Mouse (Mus musculus): ENCODE measurements around the gene Apopt1.
A peak's percentile ranks its signal among the peaks of the same experiment; 100 is the strongest.

Apopt1 gene

DNA sequence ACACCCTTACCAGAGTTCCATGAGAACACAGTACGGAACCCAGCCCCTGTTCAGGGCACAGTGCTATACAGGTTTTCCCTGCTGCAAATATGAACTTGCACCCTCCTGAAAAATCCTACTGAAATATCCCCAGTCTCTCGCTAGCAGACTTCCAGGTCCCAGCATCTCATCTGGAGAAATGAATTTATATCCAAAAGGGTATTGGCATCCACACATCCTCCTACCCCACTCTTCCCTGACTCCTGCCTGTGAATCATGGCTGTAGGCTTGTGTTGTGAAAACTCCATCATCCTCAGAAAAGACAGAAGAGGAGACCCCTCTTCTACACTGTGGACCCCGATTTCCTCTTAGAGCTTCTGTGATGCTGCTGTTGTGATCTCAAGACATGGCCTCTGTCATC, 37.7 kb downstream of the Apopt1 start:
- DNase-seq: no peak

GRCm38 (mm10) chr12:111752491-111752890, 39.4 kb downstream of the Apopt1 start:
- DNase-seq: no peak

GRCm38 (mm10) chr12:111753347-111753746, 40.3 kb downstream of the Apopt1 start:
- DNase-seq: no peak

DNA sequence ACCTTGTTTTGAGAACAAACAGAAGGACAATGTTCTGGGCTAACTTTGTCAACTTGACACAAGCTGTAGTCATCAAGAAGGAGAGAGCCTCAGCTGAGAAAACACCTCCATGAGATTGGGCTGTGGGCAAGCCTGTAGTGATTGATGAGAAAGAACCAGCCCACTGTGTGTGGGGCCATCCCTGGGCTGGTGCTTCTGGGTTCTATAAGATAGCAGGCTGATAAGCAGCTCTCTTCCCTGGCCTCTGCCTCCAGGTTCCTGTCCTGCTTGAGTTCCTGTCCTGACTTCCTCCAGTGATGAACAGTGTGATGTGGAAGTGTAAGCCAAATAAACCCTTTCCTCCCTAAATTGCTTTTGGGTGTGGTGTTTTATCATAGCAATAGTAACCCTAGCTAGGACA, 41.6 kb downstream of the Apopt1 start:
- DNase-seq: no peak

DNA sequence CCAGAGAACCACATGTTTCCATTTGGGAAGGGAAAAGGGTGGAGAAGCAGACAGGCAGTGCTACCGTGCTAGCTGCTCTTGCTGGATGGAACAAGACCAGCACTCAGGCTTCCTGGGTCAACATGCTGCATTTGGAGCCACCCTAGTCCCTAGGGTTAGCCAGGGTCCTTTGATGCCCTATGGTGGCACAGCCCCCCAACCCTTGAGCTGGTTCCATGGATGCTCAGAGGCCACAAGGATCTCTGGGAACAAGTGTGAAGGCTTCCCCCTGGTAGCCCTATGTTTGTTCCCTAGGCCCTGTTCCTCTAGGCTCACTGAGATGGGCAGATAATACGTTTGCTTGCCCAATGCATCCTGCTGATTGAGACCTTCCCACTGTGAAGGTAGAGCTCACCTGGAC, 42.2 kb downstream of the Apopt1 start:
- no peak for DNase-seq

DNA sequence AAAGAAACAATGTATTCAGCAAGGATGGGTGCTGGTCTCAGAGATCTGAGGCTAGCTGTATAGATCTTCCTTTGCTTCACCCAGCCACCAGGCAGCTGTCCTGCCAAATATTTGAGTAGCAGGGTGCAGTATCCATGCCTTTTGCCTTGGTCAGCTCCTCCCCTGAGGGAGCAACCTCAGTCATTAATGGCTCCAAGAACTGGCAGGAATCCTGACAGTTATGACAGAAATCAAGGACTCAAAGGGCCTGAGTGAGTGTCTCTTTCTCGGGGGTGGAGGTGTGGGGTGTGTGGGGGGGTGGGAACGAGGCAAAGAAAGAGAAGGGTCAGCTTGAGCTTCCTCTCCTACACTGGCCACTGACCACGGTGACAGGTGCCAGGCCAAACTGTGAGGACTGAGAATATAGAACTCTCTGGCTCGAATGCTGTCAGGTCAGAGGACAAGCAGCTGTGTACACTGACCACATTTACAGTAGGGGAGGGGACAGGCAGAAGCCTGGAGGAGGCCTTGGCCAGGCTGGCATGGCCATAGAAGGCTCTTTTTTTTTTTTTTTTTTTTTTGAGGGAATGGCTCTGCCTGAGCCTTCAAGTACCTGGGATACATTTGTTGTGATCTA, 43.1 kb downstream of the Apopt1 start:
- no peak for DNase-seq

DNA sequence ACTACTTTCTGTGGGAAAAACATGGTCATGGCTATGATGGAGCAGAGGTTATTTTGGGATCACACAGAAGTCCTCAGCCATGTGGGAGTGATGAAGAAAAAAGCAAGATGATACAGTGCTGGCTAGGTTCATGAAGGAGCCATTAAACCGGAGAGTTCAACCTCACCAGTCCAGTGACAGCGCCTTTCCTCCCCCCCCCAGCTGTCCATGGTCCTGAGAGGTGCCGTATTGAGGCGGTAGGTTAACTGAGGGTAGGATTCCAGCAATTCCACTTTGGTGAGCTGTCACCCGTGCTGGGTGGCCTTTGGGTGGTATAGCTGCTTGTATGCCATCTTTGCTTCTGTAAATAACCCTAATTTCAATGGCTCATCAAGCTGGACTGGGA, 43.6 kb downstream of the Apopt1 start:
- no peak for DNase-seq

GRCm38 (mm10) chr12:111757561-111758325, 44.7 kb downstream of the Apopt1 start:
- no peak for DNase-seq

DNA sequence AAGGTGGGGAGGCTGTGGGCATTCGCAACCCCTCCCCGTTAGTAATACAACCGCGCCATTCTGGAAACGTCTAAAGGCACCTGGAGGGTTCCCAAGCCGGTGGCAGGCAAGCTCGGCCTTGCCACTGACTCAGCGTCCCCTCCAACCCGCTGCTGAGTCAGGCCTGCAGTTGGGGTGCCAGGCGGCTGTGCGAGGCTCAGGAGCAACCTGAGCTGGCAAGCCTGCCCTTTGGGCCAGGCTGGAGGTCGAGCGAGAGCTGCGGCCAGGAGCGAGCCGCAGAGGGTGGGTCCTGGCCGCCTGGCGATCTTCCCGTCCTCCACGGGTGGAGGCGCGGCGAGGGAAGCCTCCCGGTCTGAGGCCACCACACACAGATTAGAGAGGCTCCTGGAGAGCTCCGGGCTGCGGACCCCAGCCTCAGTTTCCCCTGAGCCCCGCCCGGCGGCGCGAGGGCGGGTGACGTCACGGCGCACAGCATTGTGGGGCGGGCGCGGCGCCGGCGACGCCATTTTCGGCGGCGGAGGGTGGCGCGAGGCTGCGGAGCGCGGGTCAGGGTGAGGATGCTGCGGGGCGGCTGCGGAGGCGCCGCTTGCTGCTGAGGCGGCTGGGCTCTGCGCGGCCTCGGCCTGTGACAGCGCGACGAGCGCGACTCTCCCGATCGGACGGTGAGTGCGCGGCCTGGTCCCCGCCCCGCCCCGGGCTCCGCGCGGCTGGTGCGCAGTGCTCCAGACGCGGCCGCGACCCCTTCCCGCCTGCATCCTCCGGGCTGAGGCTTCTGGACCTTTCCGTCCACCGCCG, 45.5 kb downstream of the Apopt1 start, which contains the start of gene Klc1:
Gene Klc1 (plus strand): TSS at position 469 of the 795 bp plus-strand sequence.
- DNase-seq: peak; percentile 82 to 83

- peak; percentile 54 to 55 for DNase-seq
Measured at GRCm38 (mm10) chr12:111759176-111760061, 46.4 kb downstream of the Apopt1 start.

GRCm38 (mm10) chr12:111760306-111760908, 47.3 kb downstream of the Apopt1 start:
- no peak for DNase-seq

GRCm38 (mm10) chr12:111762620-111763280, 49.7 kb downstream of the Apopt1 start:
- no peak for DNase-seq

GRCm38 (mm10) chr12:111766313-111767236, 53.5 kb downstream of the Apopt1 start:
- DNase-seq: no peak

DNA sequence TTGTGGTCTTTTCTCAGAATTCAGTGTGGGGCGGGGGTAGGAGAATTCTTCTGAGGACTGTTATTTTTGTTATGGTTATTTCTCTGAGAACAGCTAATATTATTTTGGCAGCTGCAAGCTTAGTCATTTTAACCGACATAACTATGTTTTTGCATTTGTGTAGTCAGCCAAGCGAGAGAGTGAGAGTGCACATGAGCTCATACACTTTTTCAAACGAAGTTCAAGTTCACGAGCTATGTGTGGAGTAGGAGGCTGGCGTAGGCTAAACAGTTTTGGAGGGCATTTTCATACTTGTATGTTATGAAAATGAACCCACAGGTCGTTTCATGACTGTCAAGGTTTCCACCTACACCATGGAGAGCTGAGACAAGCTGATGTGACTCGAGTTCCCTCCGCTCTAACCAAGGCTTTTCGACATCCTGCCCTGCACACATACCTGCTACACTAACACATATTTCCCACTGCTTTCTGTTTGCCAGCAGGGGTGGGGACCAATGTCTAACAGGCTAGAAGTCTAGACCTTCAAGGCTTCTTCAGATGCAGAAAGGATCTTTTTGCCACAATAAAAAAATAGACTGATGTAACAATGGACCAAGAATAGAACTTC, 55.4 kb downstream of the Apopt1 start:
- no peak for DNase-seq

GRCm38 (mm10) chr12:111769306-111769705, 56.2 kb downstream of the Apopt1 start:
- peak; percentile 32 to 49 for DNase-seq

DNA sequence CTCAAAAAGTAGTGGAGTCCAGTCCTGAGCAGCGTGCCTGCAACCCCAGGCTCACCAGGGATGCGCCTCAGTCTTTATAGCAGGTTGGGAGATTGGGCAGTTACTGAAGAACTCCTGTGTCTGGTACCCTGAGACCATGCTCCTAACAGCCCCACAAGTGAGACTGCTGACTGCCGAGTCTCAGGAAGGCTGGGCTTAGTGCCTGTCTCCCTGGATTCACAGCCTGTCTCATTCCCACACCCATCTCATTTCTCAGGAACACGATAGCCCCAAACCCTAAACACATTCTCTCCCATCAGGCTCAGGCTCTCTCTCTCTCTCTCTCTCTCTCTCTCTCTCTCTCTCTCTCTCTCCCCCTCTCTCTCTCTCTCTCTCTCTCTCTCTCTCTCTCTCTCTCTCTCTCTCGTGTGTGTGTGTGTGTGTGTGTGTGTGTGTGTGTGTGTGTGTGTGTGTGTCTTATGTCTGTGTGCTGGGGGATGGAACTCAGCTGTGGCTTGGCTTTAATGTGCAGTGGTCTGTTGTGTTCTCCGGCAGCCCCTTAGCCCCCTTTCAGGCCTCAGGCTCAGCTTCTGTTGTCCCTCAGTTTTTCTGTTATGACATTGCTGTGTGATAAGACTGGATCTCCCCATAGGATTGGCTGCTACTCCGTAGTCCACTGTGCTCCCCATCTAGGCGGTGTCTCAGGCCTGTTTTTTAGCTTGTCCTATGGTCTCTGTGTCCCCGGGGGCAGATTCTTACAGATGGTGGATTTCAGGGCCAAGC, 56.9 kb downstream of the Apopt1 start:
- no peak for DNase-seq

- no peak for DNase-seq
Measured at GRCm38 (mm10) chr12:111770651-111771050, 57.6 kb downstream of the Apopt1 start.

- no peak for DNase-seq
Measured at GRCm38 (mm10) chr12:111774156-111774555, 61.1 kb downstream of the Apopt1 start.

DNA sequence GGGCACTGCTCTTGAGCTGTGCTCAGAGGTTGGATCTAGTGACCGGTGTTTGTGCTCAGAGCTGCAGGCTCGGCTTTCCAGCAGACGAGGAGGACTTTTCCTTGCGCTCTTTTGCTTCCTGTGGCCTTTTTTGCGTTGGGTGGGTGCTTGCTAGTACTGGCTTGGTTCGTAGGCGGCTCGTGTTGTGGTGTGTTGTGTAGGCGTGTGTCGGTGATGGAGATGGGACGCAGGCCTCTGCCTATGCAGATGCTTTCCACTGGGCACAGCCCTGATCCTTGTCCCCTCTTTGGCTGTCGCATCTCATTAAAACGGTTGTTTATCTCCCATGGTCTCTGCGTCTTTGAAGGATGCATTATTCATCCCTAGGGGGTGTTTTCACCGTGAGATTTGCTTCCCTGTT, 61.8 kb downstream of the Apopt1 start:
- DNase-seq: no peak
